Mouse (Mus musculus): ENCODE data around the gene Tcf15. TPM values are rescaled to one million over a fixed set of nuclear protein-coding genes. Genes with fewer than 3 reads are reported as not detected.

Gene Tcf15
- polyA plus RNA-seq, 1 experiment from 2014 or later: 10.3 TPM

DNA sequence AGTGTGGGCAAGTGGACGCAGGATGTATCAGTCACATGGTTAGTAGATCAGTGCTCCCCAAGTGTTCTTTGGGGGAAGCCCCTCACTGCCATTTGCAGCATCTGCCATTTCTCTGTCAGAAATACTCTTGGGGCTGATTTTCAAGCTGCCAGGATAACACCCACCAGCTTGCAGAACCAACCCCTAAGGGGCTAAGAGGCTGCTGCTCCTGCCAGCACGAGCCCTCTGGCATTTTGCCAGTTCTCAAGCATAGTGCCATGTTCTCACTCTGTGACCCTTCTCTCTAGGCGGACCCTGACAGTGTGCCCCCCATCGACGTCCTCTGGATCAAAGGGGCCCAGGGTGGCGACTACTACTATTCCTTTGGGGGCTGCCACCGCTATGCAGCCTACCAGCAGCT lies 34.7 kb upstream of the Tcf15 start:
- H3K27ac ChIP-seq (replicated peaks): no peak overlapping the region
- peaks cover 34% of the 10 kb centered on the region for H3K4me1 ChIP-seq
- 84% methylated on average over 7 of the region's 7 CpGs for WGBS
- no peak overlapping the region for H3K4me3 ChIP-seq
- DNase-seq (ENCODE audit: low spot score): no peak
- peaks cover 16% of the 10 kb centered on the region for H3K36me3 ChIP-seq (replicated peaks)
- H3K27me3 ChIP-seq (replicated peaks; ENCODE audit: low read depth, poor library complexity, severe bottlenecking): peaks cover 29% of the 10 kb centered on the region
- H3K9me3 ChIP-seq: peaks cover 3% of the 10 kb centered on the region; the same call in 1 of the 2 replicates

DNA sequence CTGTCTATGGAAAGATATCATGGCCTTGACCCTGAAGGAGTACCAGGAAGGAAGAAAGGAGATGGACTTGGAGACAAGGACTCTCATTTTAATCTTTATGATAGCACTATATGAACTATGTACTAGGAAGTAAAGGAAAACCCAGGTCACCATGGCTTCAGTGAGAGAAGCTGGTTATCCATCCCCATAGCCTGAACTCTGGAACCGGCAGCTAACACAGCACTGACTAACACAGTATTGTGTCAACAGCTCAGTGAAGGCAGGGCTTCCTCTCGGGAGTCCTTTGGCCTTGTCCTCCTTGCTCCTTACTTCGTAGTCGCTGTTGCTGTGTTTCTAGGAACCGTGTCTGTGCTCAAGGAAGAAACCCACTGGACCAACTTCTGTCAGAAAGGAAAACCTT lies 34.0 kb upstream of the Tcf15 start:
- no peak for DNase-seq (ENCODE audit: low spot score)
- Histone ChIP-seq H3K36me3 (replicated peaks) (peaks cover 16% of the 10 kb centered on the region), H3K9me3 (peaks cover 3% of the 10 kb centered on the region; the same call in 1 of the 2 replicates), H3K27ac (replicated peaks) (no peak overlapping the region), H3K4me3 (no peak overlapping the region), H3K27me3 (replicated peaks; ENCODE audit: low read depth, poor library complexity, severe bottlenecking) (peaks cover 30% of the 10 kb centered on the region), H3K4me1 (peaks cover 40% of the 10 kb centered on the region)
- WGBS: 85% methylated on average over 5 of the region's 5 CpGs

GRCm38 (mm10) chr2:152111311-152111710 lies 32.0 kb upstream of the Tcf15 start:
- Histone ChIP-seq H3K4me3 (no peak overlapping the region), H3K27me3 (replicated peaks; ENCODE audit: low read depth, poor library complexity, severe bottlenecking) (peaks cover 34% of the 10 kb centered on the region), H3K4me1 (peaks cover 43% of the 10 kb centered on the region), H3K36me3 (replicated peaks) (peaks cover 16% of the 10 kb centered on the region), H3K27ac (replicated peaks) (no peak overlapping the region), H3K9me3 (peaks cover 3% of the 10 kb centered on the region; the same call in 1 of the 2 replicates)
- no peak for DNase-seq (ENCODE audit: low spot score)
- 65% methylated on average over 2 of the region's 2 CpGs for WGBS

DNA sequence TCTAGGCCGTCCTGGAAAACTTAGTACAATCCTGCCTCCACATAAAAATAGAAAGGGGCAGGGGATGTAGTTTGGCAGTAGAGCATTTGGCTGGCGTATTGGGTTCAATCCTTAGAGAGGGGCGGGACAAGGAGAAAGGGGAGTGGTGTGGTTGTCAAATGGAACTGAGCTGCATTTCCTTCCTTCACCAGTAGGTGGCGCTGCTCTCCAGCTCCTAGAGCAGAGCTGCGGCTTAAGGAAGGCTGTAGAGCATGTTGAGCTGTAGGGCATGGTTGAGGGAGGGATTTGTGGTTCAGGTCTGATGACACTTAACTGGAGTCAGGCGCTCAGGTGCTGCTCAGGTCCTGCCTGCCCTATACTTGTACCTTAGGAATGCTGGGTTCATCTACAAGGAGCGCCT lies 31.4 kb upstream of the Tcf15 start:
- peaks cover 39% of the 10 kb centered on the region for H3K4me1 ChIP-seq
- 5% methylated on average over 7 of the region's 7 CpGs for WGBS
- peak; percentile 93 for DNase-seq (ENCODE audit: low spot score)
- peaks cover 28% of the 10 kb centered on the region for H3K27me3 ChIP-seq (replicated peaks; ENCODE audit: low read depth, poor library complexity, severe bottlenecking)
- no peak overlapping the region for H3K27ac ChIP-seq (replicated peaks)
- peaks cover 3% of the 10 kb centered on the region; the same call in 1 of the 2 replicates for H3K9me3 ChIP-seq
- no peak overlapping the region for H3K4me3 ChIP-seq
- peaks cover 16% of the 10 kb centered on the region for H3K36me3 ChIP-seq (replicated peaks)

DNA sequence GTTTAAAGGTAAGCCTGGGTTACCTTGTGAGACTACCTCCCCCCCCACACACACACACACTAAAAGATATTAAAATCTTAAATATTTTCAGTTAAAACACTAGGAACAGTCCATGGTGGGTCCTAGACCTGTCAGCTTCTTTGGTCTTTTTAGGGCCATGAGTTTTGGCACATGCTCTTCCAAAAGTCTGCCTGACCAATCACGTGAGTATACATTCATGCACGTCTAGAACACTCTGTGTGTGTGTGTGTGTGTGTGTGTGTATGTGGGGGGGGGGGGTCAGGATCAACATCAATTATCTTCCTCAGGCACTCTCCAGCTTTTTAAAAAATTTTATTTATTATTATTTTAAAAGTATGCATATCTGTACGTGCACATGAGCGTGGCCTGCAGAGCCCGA lies 30.9 kb upstream of the Tcf15 start:
- H3K36me3 ChIP-seq (replicated peaks): peaks cover 14% of the 10 kb centered on the region
- H3K4me1 ChIP-seq: peaks cover 39% of the 10 kb centered on the region
- peaks cover 28% of the 10 kb centered on the region for H3K27me3 ChIP-seq (replicated peaks; ENCODE audit: low read depth, poor library complexity, severe bottlenecking)
- DNase-seq (ENCODE audit: low spot score): no peak
- no peak overlapping the region for H3K4me3 ChIP-seq
- H3K27ac ChIP-seq (replicated peaks): no peak overlapping the region; the same call in 1 of the 2 replicates
- 78% methylated on average over 5 of the region's 5 CpGs for WGBS
- H3K9me3 ChIP-seq: peaks cover under 1% of the 10 kb centered on the region; the same call in 1 of the 2 replicates

DNA sequence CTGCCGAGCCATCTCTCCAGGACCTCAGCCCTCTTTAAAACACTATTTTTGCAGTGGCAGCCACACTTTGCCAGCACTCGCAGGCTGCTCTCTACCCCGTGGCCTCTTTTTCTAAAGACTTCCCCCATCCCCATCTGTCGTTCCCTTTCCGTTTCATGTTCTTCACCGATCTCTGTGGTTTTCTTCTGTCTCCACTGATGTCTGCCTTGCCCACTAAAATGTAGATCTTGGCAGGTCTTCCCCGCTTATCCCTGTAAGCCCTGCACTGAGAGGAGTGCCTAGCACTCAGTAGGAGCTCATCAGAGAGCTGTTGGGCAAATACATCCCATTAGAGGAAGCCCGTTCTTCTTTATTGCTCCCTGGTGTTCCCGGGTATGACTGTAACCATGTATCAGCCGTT lies 30.4 kb upstream of the Tcf15 start:
- peaks cover 39% of the 10 kb centered on the region for H3K4me1 ChIP-seq
- peaks cover 28% of the 10 kb centered on the region for H3K27me3 ChIP-seq (replicated peaks; ENCODE audit: low read depth, poor library complexity, severe bottlenecking)
- no peak overlapping the region for H3K4me3 ChIP-seq
- DNase-seq (ENCODE audit: low spot score): no peak
- no peak overlapping the region; the same call in 1 of the 2 replicates for H3K27ac ChIP-seq (replicated peaks)
- peaks cover 10% of the 10 kb centered on the region for H3K36me3 ChIP-seq (replicated peaks)
- WGBS: 73% methylated on average over 10 of the region's 10 CpGs
- H3K9me3 ChIP-seq: no peaks in the 10 kb centered on the region

GRCm38 (mm10) chr2:152114057-152114975 lies 29.0 kb upstream of the Tcf15 start:
- WGBS: 10% methylated on average over 36 of the region's 36 CpGs
- Histone ChIP-seq H3K27me3 (replicated peaks; ENCODE audit: low read depth, poor library complexity, severe bottlenecking) (peaks cover 28% of the 10 kb centered on the region), H3K27ac (replicated peaks) (peak overlapping the region; percentile 74)

DNA sequence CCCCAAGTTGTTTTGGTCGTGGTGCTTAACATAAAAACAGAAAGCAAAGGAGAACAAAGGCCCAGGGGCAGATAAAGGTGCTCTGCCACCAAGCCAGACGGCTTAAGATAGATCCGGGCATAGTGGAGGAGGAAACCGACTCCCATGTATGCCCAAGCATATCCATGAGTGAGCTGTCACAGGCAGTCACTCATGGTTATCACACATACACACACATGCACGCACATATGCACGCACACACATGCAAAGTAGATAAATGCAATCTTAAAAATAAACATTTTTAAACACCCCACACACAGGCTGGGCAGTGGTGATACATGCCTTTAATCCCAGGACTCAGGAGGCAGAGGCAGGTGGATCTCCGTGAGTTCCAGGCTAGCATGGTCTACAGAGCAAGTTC lies 25.7 kb upstream of the Tcf15 start:
- no peak overlapping the region for H3K4me3 ChIP-seq
- H3K27me3 ChIP-seq (replicated peaks; ENCODE audit: low read depth, poor library complexity, severe bottlenecking): peaks cover 36% of the 10 kb centered on the region
- no peak for DNase-seq (ENCODE audit: low spot score)
- no peaks in the 10 kb centered on the region for H3K9me3 ChIP-seq
- H3K36me3 ChIP-seq (replicated peaks): no peaks in the 10 kb centered on the region
- peaks cover 70% of the 10 kb centered on the region for H3K4me1 ChIP-seq
- 85% methylated on average over 7 of the region's 7 CpGs for WGBS
- H3K27ac ChIP-seq (replicated peaks): no peak overlapping the region

More at GRCm38 (mm10) chr2:152114057-152114975, 29.0 kb upstream of the Tcf15 start:
- Histone ChIP-seq H3K4me1 (peaks cover 49% of the 10 kb centered on the region), H3K9me3 (no peaks in the 10 kb centered on the region), H3K36me3 (replicated peaks) (peaks cover 3% of the 10 kb centered on the region; the same call in 1 of the 2 replicates), H3K4me3 (peak overlapping the region; percentile 48)
- peak; percentile 88 for DNase-seq (ENCODE audit: low spot score)

DNA sequence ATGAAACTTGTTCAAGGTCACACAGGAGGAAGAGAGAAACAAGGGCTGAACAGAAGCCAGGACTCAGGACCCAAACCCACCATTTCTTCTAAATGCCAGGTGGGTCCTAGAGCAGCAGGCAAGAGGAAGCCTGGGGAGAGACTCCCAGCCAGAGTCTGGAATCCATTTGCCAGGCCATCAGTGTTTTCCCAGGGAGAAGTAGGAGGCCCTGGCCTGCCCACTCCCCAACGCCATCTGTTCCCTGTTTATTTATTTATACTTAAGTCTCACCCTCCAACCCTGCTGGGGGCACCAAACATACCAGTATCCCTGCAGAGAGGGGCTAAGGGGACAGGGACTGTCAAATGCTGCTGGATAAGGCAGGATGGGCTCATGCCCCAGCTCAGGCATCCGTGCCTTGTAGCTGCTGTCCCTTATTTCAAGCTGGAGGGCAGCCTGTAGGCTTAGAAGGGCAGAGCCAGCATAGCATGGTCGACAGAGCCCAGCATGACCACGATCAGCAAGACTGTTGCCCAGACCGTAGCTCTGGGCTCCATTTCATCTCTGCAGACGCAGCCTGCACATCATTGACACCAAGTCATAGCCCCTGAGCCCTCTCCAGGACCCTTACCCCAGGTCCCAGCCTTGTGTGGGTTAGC lies 24.0 kb upstream of the Tcf15 start:
- Histone ChIP-seq H3K4me1 (peaks cover 57% of the 10 kb centered on the region), H3K36me3 (replicated peaks) (no peaks in the 10 kb centered on the region), H3K27me3 (replicated peaks; ENCODE audit: low read depth, poor library complexity, severe bottlenecking) (peaks cover 22% of the 10 kb centered on the region; the same call in 1 of the 2 replicates), H3K4me3 (no peak overlapping the region), H3K27ac (replicated peaks) (peak overlapping the region; percentile 70), H3K9me3 (no peaks in the 10 kb centered on the region)
- DNase-seq (ENCODE audit: low spot score): peak; percentile 48
- 39% methylated on average over 6 of the region's 6 CpGs for WGBS

- Histone ChIP-seq H3K4me1 (peaks cover 38% of the 10 kb centered on the region), H3K4me3 (no peak overlapping the region), H3K36me3 (replicated peaks) (no peaks in the 10 kb centered on the region), H3K27me3 (replicated peaks; ENCODE audit: low read depth, poor library complexity, severe bottlenecking) (0 out of 2 replicates have a peak, but pooled peaks cover 17% of the 10 kb centered on the region), H3K27ac (replicated peaks) (no peak overlapping the region), H3K9me3 (no peaks in the 10 kb centered on the region)
- DNase-seq (ENCODE audit: low spot score): no peak
- 77% methylated on average over 9 of the region's 9 CpGs for WGBS
Measured at GRCm38 (mm10) chr2:152122896-152123295, 20.5 kb upstream of the Tcf15 start.

DNA sequence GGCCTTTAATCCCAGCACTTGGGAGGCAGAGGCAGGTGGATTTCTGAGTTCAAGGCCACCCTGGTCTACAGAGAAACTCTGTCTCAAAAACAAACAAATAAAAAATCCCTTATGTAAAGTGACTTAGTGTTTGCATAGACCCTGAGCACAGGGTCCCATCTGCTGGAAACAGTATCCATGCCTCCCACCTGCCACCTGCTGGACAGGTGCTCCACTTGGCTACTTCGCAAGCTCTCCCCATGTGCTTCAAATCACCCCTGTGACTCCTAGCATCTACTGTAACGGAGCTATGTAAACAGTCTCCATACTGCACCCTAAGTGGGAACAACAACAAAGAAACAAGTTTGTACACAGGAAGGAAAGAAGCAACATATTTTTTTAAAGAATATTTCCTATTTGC lies 14.8 kb upstream of the Tcf15 start:
- Histone ChIP-seq H3K27me3 (replicated peaks; ENCODE audit: low read depth, poor library complexity, severe bottlenecking) (0 out of 2 replicates have a peak, but pooled peaks cover 6% of the 10 kb centered on the region), H3K9me3 (no peaks in the 10 kb centered on the region), H3K36me3 (replicated peaks) (no peaks in the 10 kb centered on the region), H3K4me1 (peaks cover 12% of the 10 kb centered on the region), H3K4me3 (no peak overlapping the region), H3K27ac (replicated peaks) (no peak overlapping the region)
- no peak for DNase-seq (ENCODE audit: low spot score)
- WGBS: 58% methylated on average over 2 of the region's 2 CpGs

DNA sequence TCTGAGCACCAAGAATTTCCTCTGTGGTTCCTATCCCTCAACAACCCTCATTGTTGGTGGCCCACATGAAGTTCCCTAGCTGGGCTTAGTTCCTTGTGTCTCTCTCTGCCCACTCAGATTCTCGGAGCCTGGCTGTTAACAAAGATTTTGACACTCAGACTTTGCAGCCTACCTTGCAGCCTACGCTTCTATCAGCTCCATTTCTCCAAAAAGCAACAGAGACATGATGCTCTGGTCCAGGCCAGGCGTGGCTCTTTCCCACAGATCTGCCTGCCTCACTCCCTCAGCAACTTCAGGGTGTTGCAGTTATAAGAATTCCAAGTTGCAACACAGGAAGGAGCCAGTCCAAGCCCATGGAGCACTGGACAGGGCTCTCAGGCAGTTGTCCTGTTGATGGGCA lies 13.6 kb upstream of the Tcf15 start:
- Histone ChIP-seq H3K9me3 (no peaks in the 10 kb centered on the region), H3K4me3 (no peak overlapping the region), H3K36me3 (replicated peaks) (no peaks in the 10 kb centered on the region), H3K4me1 (peaks cover 12% of the 10 kb centered on the region), H3K27me3 (replicated peaks; ENCODE audit: low read depth, poor library complexity, severe bottlenecking) (0 out of 2 replicates have a peak, but pooled peaks cover 2% of the 10 kb centered on the region), H3K27ac (replicated peaks) (no peak overlapping the region)
- no peak for DNase-seq (ENCODE audit: low spot score)
- 72% methylated on average over 3 of the region's 3 CpGs for WGBS

Measured in embryonic facial prominence, embryonic 10.5 days (tissue).